Mouse (Mus musculus): Measurements from ENCODE around the gene Sfpq.

DNA sequence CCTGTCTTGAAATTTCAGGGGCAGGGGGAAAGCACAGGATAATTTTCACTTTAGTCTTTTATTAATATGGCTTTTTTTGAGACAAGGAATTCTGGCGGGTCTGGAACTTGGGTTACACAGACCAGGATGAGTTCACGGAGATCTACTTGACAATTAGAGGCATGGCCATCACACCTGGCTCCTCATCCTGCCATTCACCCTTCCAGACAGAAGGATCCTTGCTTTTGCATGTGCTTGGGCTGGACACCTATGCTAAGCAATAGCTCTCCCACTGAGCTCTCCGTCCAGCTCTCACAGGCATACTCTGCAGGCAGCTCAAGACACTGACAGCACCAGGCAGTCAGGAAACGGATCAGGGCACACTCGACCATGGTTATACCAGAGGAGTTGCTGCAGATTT is 31.9 kb downstream of the Sfpq start:
- TF ChIP-seq ZC3H11A (IDR thresholded peaks at IDR 0.05; ENCODE audit: borderline replicate concordance, low read depth, low read length) = no peak
- no peak for TF ChIP-seq MAFK (IDR thresholded peaks at IDR 0.05; ENCODE audit: insufficient read depth, low read depth, low read length)
- no peak for TF ChIP-seq HCFC1 (IDR thresholded peaks at IDR 0.05; ENCODE audit: borderline replicate concordance, insufficient read depth, low read length)
- TF ChIP-seq ZNF384 (IDR thresholded peaks at IDR 0.05; ENCODE audit: low read depth, low read length) = no peak
- TF ChIP-seq CHD2 (IDR thresholded peaks at IDR 0.05; ENCODE audit: low read depth, low read length) = no peak
